Mouse (Mus musculus) midbrain, postnatal 0 days (tissue): ENCODE results near the gene Uba5. TPM values are rescaled to one million over a fixed set of nuclear protein-coding genes. Genes with fewer than 3 reads are reported as not detected.

ENCODE experiments used
- ATAC-seq: fragments of 200-750 bp; cut with Nextera tagmentation; 2 replicates; pipeline ENCODE4 v1.8.0; 2017; ENCODE audit warnings: moderate number of reproducible peaks, mild to moderate bottlenecking, moderate TSS enrichment, moderate library complexity; ENCODE audit not compliant: low FRiP score
- DNase-seq: peaks from one replicate; pipeline ENCODE4 v3.0.0-alpha.2; 2015; ENCODE audit warnings: low spot score
- H3K27ac ChIP-seq: fragments of 300-500 bp; sonication (generic); 2 replicates; pipeline ENCODE4 v1.5.1; 2014; ENCODE audit warnings: low read depth, mild to moderate bottlenecking, low read length, mixed read lengths
- H3K27me3 ChIP-seq: fragments of 300-500 bp; sonication (generic); 2 replicates; pipeline ENCODE4 v1.6.1; 2014; ENCODE audit warnings: low read length, control low read depth, mixed read lengths; ENCODE audit not compliant: insufficient read depth
- H3K36me3 ChIP-seq: fragments of 300-500 bp; sonication (generic); 2 replicates; pipeline ENCODE4 v1.6.1; 2014; ENCODE audit warnings: low read length, control low read depth, mixed read lengths; ENCODE audit not compliant: insufficient read depth
- H3K4me1 ChIP-seq: fragments of 300-500 bp; sonication (generic); 2 replicates; pipeline ENCODE4 v1.6.1; 2014; ENCODE audit warnings: mild to moderate bottlenecking, control low read depth, antibody characterized with exemption, low read length, mixed read lengths; ENCODE audit not compliant: insufficient read depth
- H3K4me2 ChIP-seq: fragments of 300-500 bp; sonication (generic); 2 replicates; pipeline ENCODE4 v1.6.1; 2014; ENCODE audit warnings: low read depth, mild to moderate bottlenecking, low read length, mixed read lengths; ENCODE audit not compliant: poor library complexity, severe bottlenecking
- H3K4me3 ChIP-seq: fragments of 300-500 bp; sonication (generic); 2 replicates; pipeline ENCODE4 v1.5.1; 2014; ENCODE audit warnings: low read depth, mild to moderate bottlenecking, low read length, moderate library complexity
- H3K9ac ChIP-seq: fragments of 300-500 bp; sonication (generic); replicated peaks from 2 replicates; pipeline ENCODE4 v1.6.1; 2014; ENCODE audit warnings: mild to moderate bottlenecking, low read length, moderate library complexity, mixed read lengths; ENCODE audit not compliant: poor library complexity, severe bottlenecking
- H3K9me3 ChIP-seq: fragments of 300-500 bp; sonication (generic); 2 replicates; pipeline ENCODE4 v1.6.1; 2016; ENCODE audit warnings: low read length, control low read depth
- CTCF ChIP-seq: IDR thresholded peaks from 2 replicates; pipeline ENCODE4 v1.5.1; 2016; ENCODE audit warnings: antibody characterized with exemption, mild to moderate bottlenecking
- WGBS: fragments of 180-500 bp; shearing (Covaris S2); extraction: QIAGEN DNeasy Blood & Tissue Kit; methylation state at CpG from one replicate; pipeline ENCODE4 v1.1.7; 2014; 5-methylcytosine and 5-hydroxymethylcytosine counted together
- polyA plus RNA-seq: library from polyadenylated mRNA; unstranded; fragments of >200 nt; fragmentation: Nextera tagmentation; extraction: Ambion mirVana; gene quantifications from 2 replicates; pipeline ENCODE4 v1.2.1, GENCODE M21; 2015
- total RNA-seq: library from RNA; depleted of rRNA; stranded (reverse); fragments of >200 nt; gene quantifications from 2 replicates; pipeline ENCODE4 v1.2.3, GENCODE M21; 2014

Gene Uba5
- total and polyA plus RNA-seq, 2 experiments from 2014 or later, result 53.8 to 77.7 TPM

DNA sequence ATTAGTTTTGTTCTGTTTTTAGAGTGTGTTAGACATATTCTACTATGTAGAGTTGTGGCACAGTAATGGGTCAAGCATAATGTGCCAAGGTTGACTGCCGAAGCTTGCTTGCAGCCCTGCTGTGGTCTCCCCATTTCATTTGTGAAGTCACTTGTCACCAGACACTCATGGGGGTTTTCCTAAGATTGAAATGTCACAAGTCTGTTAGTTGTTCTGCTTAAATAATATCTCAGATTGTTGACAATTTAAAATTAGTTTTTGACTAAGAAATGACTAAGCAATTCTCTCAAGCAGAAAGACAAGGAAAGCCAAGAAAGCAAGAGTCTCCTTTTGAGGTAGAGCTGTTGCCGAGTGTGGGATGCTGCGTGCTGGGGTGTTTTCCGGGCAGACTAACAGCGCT, 30.0 kb upstream of the Uba5 start:
- Histone ChIP-seq H3K36me3 (no peaks in the 10 kb centered on the region), H3K4me3 (no peak overlapping the region), H3K27ac (no peak overlapping the region), H3K9me3 (no peaks in the 10 kb centered on the region), H3K4me2 (no peak overlapping the region), H3K27me3 (no peaks in the 10 kb centered on the region), H3K4me1 (no peaks in the 10 kb centered on the region), H3K9ac (no peak overlapping the region)
- DNase-seq (no peak), ATAC-seq (no peak)
- no peak for TF ChIP-seq CTCF
- 95% methylated on average over 5 of the region's 5 CpGs for WGBS

- TF ChIP-seq CTCF, result no peak
- Histone ChIP-seq H3K4me3 (no peak overlapping the region), H3K4me1 (no peaks in the 10 kb centered on the region), H3K36me3 (peaks cover 13% of the 10 kb centered on the region; the same call in 1 of the 2 replicates), H3K9ac (no peak overlapping the region), H3K27me3 (no peaks in the 10 kb centered on the region), H3K9me3 (no peaks in the 10 kb centered on the region), H3K4me2 (no peak overlapping the region), H3K27ac (no peak overlapping the region)
- no peak for ATAC-seq
- WGBS, result 58% methylated on average over 8 of the region's 8 CpGs
- peak; percentile 44 for DNase-seq
Observed at GRCm38 (mm10) chr9:104088555-104088954, 25.6 kb upstream of the Uba5 start.

- H3K4me2 ChIP-seq, result no peak overlapping the region
- 75% methylated on average over 4 of the region's 4 CpGs for WGBS
- no peaks in the 10 kb centered on the region for H3K4me1 ChIP-seq
Observed at GRCm38 (mm10) chr9:104085730-104086429, 22.9 kb upstream of the Uba5 start.

DNA sequence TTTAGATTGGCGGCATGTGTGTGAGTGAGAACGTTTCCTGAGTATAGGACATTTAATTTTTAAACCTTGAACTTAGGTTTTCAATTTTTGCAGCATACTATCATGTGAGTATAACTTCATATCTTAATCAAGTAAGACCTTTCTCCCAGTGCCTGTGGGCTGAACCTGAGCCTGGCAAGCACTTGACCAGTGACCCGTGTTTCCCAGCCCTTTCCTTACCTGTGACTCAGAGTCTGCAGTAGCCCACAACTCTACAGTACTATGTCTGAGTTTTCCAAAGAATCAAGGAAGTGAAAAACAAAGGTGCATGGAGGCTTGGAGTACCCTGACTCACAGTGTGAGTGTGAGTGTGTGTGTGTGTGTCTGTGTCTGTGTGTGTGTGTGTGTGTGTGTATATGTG, 17.1 kb upstream of the Uba5 start:
- no peak for TF ChIP-seq CTCF
- H3K4me3 ChIP-seq, result no peak overlapping the region
- H3K9me3 ChIP-seq, result no peaks in the 10 kb centered on the region
- H3K36me3 ChIP-seq, result peaks cover 17% of the 10 kb centered on the region; the same call in 1 of the 2 replicates
- H3K4me1 ChIP-seq, result no peaks in the 10 kb centered on the region
- WGBS, result 75% methylated on average over 3 of the region's 3 CpGs
- H3K9ac ChIP-seq, result no peak overlapping the region
- no peak overlapping the region for H3K27ac ChIP-seq
- no peak overlapping the region for H3K4me2 ChIP-seq
- ATAC-seq (no peak), DNase-seq (no peak)
- no peaks in the 10 kb centered on the region for H3K27me3 ChIP-seq

More at GRCm38 (mm10) chr9:104085730-104086429, 22.9 kb upstream of the Uba5 start:
- Histone ChIP-seq H3K9ac (no peak overlapping the region), H3K27ac (no peak overlapping the region), H3K27me3 (no peaks in the 10 kb centered on the region), H3K9me3 (no peaks in the 10 kb centered on the region), H3K36me3 (peaks cover 16% of the 10 kb centered on the region; the same call in 1 of the 2 replicates), H3K4me3 (no peak overlapping the region)
- ATAC-seq, result no peak
- DNase-seq, result no peak
- no peak for TF ChIP-seq CTCF

- Histone ChIP-seq H3K4me1 (no peaks in the 10 kb centered on the region), H3K36me3 (peaks cover 14% of the 10 kb centered on the region; the same call in 1 of the 2 replicates), H3K9ac (no peak overlapping the region), H3K4me2 (no peak overlapping the region), H3K27me3 (no peaks in the 10 kb centered on the region), H3K27ac (no peak overlapping the region), H3K4me3 (no peak overlapping the region), H3K9me3 (no peaks in the 10 kb centered on the region)
- 52% methylated on average over 5 of the region's 5 CpGs for WGBS
- TF ChIP-seq CTCF, result peak; percentile 64
- DNase-seq, result no peak
- no peak for ATAC-seq
Observed at GRCm38 (mm10) chr9:104079379-104079778, 16.4 kb upstream of the Uba5 start.

DNA sequence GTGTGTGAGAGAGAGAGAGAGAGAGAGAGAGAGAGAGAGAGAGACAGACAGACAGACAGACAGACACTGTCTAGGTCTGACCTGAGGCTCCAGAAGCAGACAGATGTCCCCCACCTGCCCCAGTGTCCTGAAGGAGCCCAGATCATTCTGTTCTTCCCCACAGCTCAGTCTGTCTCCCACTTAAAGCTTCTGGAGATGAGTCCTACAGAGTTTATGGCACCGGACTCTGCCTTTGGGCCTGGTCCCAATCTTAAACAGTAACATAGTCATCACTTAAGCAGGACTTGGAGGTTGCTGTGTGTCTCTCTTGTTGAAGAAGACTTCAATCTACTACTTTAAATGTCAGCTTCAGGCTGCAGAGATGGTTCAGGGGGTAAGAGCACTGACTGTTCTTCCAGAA, 15.8 kb upstream of the Uba5 start:
- H3K27me3 ChIP-seq, result no peaks in the 10 kb centered on the region
- H3K4me1 ChIP-seq, result no peaks in the 10 kb centered on the region
- DNase-seq (no peak), ATAC-seq (no peak)
- no peaks in the 10 kb centered on the region for H3K9me3 ChIP-seq
- WGBS, result 100% methylated on average over 1 of the region's 1 CpGs
- no peak overlapping the region for H3K4me2 ChIP-seq
- no peak overlapping the region for H3K27ac ChIP-seq
- TF ChIP-seq CTCF, result no peak
- H3K36me3 ChIP-seq, result peaks cover 9% of the 10 kb centered on the region; the same call in 1 of the 2 replicates
- H3K4me3 ChIP-seq, result no peak overlapping the region
- H3K9ac ChIP-seq, result no peak overlapping the region
